Mouse (Mus musculus) Muller cell, postnatal 12 days (primary cell): ENCODE measurements at regions not wholly inside any gene's neighbourhood (a gene's known extent, or its start where the extent isn't known, plus 50 kb on each side); places are given as distances from the start of the nearest gene placed in this dataset.
A peak's percentile ranks its signal among the peaks of the same experiment; 100 is the strongest.
"Not testable (repeated sequence)": the region's sequence is repeated elsewhere in the genome, so short reads cannot be mapped to it uniquely, and the experiment has no call there.

Experiments used
- DNase-seq: peaks from one replicate; pipeline ENCODE4 v3.0.0-alpha.2; 2015; ENCODE audit errors: inconsistent ontology term

DNA sequence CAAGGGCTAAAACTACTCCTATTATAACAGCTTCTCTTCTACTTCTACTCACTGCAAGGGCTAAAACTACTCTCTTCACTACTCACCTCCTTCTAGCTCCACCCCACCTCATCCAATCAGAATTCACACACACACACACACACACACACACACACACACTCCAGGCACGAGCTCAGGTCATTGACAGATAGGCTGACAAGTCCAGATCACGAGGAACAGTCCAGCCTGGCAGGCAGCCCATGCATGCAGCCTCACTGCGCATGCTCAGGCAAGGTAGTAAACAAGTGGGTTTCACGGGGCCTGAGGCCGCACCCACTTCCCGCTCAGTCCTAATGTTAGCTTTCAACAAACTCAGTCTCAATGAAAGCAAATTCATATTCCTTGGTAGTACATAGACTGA, 229.6 kb upstream of the Pld5 start:
- not testable (repeated sequence) for DNase-seq

DNA sequence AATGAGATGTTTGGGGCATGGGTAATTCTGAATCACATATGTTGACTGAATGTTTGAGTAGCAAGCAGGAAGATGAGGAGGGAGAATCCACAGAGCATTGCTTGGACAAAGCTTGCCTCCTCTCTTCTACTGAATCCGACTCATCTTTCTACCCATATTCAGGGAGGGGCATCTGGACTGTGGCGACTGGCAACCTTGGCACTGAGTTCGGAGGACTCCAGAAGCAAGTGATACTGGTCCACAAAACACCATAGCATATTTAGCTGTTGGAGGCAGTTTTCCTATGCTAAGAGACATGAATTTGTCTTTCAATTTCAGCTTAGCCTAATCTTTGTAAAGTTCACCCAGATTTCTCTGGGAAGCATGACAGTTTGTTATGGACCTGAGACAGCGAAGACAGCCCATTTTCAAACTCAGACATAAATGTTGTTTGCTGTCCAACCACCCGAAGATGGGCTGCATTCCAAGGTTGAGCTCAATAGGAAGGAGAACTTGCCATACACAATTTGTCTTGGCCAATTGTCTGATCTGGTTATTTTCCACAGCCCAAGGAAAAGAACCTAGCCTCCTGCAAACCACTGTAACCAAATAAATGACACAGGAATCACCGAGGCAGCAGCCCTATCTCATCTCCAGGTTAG, 224.0 kb upstream of the Pld5 start:
- no peak for DNase-seq

DNA sequence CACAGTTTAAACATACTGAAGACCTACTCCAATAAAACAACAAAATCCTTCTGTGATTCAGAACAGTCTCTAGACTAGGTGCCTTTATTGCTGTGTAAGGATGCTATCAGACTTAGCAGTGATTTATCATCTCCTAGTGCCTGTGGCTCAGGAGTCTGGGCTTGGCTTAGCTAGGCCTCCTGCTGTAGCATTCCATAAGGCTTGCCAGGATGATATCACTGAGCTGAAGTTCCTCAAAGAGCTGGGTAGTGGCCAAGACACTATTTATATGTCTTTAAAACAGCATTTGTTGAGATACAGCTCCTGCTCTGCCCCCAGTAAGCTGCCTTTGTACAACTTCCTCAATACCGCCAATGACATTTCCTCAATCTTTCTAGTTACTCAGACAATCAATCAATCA, 193.4 kb upstream of the Pld5 start:
- DNase-seq = no peak

DNA sequence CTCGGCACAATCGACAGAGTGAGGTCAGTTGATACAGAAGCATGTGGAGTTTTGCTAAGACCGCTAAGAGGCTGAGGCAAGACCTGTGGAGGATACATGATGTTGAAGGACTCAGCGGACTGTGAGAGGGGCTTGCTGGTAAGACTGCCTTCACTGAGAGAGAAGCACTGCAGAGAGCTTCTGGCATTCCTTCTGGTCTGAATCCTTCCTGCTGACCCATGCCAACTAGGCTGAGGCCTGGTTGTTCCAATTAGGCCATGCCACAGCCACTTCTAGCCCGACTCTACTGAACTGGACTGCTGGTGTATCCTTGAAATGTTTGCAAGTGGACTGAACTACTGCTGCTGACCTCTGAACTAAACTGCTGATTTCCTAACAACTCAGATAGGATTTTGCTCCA, 187.0 kb upstream of the Pld5 start:
- DNase-seq = peak; percentile 26

DNA sequence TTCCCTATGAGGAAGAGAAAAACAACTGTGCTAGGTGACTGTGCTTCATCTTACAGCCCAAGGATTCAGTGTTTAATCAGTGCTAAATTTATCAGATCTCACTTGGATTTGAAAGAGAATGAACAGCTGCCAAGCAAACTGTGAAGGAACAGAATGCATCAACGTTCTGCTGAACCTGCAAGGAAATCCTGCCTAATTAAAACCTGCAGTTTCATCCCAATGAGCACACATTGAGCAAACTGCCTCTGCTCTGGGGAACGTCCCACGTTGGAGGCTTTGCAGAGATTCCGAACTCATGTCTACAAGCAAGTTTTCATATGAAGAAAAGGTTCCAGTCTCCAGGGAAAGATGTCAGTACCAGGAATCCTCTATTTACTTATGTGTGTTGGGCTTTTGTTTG, 171.6 kb upstream of the Pld5 start:
- no peak for DNase-seq

DNA sequence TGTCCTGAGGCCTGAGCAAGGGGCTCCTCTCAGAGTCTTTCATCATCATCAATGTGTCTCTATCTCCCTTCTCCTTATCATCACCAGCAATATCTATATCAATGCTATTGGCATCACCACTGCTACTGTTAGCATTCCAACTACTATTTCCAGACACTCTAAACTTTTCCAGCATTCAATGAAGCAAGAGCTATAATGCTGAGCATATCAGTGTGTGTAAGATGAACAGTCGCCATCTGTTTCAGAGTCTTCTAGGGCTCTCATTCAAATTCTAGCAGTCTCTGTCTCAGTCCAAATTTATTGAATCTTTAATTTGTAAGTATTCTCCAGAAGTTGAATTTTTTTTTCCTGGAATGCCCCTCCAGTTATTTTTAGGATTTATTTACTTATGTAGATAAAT, 168.6 kb upstream of the Pld5 start:
- DNase-seq = no peak

DNA sequence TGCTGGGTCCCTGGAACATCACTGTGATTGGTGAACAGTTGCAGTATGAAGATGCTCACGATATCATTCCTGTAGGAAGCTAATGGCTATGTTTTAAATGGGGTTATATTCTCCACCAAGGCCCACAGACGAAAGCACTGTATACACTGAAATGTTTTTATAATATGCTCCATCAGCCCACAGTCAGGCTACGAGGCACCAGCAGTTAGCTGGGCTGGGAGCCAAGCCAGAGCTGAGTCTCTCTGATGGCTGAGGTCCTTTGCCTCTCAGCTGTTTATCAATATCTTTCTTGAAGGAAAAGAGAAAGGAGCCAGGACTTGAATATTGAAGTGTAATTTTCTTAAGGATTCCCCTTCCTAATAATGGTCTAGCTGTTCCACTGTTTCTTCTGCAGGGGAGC, 165.1 kb upstream of the Pld5 start:
- no peak for DNase-seq

DNA sequence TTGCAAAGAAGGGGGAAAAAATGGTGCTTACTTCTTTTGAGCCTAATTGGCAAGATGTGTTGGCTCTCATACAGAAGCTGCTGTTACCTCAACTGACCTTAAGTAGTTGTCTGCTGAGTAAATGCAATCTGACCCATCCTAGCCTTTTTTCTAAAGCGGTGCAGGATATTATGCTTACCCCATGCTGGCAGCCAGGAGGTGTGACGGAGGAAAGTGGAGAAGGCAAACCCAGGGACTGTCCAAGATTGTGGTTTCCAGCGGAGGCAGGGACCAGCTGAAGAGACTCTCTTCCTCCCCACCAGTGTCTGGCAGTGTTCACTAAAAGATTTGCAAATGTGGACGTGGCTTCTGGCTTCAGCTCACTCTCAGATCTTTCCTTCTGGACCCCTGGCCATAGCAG, 152.7 kb upstream of the Pld5 start:
- peak; percentile 21 for DNase-seq

DNA sequence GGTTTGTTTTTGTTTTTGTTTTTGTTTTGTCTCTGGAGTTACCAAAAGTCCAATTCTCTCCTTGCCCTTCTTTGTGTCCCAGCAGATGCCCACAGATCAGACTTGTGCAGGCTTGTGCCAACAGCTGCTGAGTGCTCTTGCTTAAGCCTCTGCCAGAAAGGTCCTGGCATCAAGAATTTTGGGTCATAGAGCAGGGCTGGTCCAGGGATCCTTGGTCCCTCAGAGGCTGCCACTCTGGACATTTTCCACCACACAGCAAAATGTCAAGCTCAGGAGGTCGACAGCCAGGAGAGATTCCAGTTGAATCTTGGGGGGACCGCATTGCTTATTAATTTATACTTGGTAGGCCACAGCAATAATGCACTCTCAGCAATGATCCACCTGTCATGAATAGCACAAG, 151.9 kb upstream of the Pld5 start:
- DNase-seq = no peak

DNA sequence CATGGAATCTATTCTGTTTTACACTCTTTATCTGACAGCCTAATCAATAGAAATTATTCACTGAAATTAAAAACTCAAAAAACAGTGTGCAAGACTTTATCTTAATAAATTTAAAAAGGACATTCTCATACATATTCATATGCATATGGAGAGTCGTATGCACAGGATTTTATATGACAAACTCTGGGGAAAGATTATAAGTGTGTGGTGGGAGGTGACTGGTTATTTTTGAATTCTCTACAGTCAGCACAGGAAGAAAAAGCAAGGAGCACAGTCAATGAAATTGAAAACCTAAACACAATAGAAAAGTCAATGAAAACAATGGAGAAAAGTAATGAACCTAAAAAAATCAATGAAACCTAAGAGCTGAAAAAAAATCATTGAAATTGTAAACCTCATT, 142.1 kb upstream of the Pld5 start:
- no peak for DNase-seq

DNA sequence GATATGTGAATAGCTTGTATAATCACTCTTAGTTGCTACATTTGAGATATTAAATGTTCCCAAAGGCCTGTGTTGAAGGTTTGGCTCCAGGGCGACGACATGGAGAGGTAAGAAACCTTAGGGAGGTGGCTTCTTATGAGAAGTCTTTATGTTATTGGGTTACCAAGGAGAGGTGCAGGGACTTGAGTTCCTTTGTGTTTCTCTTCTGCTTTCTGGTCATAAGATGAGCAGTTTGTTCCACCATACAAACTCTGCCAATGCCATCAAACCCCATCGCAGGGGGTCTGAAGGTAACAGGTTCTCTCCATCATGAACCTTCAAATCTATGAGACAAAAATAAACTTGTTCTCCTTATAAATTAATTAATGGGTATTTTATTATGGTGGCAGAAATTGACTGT, 129.0 kb upstream of the Pld5 start:
- no peak for DNase-seq

DNA sequence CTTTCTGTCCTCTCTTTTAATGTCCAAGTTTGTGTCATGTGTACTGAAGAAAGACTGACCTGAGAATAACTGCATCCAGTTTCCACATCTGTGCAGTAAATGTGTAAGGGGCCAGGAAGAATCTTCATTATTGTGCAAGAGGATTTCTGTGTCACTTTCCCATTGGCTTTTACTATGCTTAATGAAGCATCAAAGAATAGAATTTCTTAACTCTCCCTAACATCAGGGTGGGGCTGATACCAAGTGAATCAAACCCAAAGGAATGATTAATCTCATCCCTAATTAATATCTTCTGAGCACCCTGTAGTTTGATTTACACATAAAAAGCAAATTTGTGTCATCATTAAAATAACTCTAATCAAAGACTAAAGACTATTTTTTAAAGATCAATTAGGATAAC, 104.5 kb upstream of the Pld5 start:
- peak; percentile 24 for DNase-seq

DNA sequence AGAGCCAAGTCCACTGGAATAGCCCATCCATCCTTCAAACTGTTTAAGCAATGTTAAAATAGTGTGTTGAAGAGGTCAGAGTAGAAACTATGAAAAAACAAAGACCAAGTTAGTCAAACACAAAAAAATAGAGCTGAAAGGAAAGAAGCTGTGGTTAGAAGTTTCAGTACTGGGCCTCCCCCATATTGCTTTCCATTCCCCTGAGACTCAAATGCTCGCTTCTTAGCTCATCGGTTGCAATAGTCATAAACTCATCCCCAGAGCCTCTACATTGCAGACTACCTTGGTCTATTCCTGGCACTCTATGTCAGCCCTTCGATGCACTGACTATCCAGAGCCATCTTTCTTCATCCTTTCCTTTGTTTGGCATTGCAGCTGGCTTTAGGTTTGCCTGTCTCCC, 91.8 kb upstream of the Pld5 start:
- no peak for DNase-seq

DNA sequence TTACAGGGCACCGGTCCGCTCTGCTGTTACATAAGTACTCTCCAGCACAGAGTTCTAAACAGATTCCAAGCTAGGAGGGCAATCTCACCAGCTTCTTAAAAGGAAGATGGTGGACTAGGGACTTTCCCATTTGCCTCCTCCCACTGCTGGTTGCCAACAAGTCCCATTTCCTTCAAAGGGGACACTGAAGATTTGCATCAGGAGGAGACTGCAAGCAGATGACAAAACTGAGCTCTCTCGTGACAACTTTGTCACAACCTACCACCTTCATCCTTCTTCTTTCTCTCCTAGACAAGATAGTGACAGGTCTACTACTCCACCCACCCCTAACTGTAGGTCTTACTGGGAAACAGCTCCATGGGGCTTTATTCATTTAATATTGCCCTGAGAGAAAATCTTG, 85.8 kb upstream of the Pld5 start:
- DNase-seq = no peak

DNA sequence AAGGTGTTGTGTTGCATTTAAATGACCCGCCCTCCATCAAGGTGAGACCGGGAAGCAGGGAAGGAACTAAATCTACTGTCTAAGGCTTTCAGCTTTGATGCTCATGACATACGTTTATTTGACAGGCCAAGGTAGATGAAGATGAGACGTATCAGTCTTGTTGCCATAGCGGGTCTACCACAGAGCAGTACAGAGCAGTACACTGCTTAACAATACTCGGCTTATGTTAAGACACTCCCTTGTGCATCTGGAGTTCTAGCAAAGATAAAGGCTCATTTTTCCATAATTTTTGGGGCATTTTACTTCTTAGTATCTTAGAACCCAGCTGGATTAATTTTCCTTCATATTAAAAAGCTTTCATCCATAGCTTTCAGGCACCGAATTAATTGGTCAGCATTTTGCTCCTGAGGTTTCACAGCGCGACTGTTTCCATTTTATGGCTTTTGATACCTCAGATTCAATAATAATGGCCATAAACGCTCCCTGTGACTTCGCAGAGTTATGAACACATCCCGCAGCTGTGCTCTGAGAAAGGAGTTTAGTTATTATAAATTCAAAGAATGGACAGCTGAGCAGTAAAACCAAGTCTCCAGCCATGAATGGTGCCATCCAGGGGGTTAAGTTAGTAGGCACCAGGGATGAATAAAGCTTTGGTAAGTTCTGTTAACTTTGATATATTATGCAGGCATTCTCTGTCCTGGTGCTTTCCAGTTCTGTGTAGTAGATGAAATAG, 85.0 kb upstream of the Pld5 start:
- DNase-seq = no peak

DNA sequence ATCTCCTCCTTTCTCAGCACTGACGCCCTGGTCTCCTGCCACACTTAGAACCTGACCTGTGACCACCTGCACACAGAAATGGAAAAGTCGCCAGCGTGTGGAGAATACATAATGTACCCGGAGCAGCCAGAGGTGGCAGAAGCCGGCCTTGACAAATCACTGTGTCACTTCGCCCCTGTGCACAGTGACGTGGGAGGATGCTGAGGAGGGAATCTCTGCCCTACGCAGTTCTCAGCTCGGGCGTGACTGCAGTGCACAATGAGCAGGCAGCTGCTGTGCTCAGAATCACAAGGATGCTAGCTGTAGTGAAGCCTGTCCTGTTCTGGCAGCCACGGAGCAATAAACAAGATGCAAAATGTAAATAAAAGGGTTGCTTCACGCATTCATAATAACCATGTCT, 80.2 kb upstream of the Pld5 start:
- DNase-seq = no peak

DNA sequence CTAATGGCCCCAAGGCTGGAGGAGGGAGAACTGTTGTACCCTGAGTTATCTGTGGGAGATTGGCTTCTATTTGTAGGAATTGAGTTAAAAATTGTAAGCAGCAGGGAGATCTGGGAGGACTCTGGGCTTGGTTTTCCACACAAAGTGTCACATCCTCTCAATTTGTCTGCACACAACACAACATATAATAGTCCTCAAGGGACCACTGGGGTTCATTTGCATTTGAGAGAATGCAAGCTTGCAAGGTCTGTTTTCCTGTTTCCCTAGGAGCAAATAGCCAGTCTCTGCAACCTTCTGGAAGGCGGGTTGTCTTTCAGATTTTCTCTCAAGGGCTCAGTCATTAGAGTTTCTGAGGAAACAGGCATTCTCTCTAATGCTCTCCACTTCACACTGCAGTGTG, 79.8 kb upstream of the Pld5 start:
- DNase-seq = no peak

DNA sequence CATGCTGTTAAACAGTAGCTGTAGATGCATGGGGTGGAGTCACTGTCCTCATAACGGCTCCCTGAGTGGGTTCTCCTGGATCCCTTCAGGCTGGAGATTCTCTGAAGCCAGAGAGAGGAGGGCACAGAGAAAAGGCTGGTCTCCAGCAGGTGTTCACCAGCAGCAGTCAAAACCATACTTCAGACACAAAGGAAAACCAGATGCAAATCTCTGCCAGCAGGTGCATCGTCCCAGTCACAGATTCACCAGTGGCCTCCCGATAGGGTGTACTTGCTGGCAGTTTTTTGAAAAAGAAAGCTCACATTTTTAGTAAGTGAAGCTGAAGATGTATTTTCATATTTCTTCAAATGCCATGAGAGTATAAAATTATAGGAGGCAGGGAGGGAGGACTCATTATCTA, 77.6 kb upstream of the Pld5 start:
- no peak for DNase-seq

DNA sequence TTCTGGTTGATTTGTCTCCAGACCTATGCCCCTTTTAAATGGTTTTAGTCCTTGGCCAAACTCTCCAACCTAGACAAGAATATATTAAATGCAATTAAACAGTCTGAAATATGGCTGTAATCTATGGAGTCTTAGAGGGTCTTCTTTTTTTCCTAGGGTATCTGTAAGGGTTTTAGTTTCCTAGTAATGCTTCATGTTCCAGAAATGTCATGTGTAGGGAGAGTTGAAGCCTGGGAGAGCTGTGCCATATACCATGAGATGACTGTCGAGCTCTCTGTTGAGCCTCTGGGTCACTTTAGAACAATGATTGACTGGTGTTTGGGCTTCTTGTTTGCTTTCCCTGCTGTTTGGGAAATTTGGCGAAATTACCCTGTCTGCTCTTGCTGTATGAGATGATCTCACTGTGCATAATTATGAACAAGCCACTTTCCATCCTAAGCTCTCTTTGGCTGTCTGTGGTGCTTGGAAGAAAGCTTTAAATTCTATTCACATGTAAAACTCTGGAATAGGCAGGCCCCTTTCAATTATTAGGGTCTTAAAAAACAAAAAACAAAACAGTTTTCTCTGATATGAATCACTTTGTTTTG, 74.9 kb upstream of the Pld5 start:
- DNase-seq = no peak

DNA sequence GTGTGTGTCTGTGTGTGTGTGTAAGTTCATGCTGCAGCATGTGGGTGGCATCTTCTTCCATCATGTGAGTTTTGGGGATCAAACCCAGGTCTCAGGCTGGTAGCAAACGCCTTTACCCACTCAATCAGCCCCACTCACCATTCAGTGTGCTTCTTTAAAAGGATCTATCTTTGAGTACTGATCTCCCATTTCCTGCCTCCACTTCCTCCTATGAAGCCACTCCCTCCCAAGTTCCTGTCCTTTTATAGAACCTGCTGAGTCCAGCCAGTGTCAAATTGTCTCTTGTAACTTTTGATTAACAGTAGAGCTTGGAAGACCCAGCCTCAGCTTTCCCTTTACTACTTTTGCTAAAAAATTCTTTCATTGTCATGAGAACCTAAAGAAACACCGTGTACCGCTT, 73.0 kb upstream of the Pld5 start:
- no peak for DNase-seq

DNA sequence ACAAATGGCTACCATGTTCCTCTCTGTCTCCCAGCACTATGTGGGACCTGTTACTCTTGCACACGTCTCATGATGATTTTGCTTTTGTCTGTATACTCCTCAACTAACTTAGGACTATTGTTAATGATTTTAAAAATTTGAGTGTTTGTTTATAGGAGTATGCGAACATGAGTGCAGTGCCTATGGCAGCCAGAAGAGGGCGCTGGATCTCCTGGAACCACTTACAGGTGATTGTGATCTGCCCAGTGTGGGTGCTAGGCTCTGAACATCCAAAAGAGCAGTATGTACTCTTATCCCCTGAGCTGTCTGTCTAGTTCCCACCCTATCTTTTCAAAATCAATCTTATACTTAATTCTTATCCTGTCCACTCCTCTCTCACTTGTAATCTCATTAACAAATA, 56.2 kb upstream of the Pld5 start:
- DNase-seq = no peak
